In the genomic region with DNA sequence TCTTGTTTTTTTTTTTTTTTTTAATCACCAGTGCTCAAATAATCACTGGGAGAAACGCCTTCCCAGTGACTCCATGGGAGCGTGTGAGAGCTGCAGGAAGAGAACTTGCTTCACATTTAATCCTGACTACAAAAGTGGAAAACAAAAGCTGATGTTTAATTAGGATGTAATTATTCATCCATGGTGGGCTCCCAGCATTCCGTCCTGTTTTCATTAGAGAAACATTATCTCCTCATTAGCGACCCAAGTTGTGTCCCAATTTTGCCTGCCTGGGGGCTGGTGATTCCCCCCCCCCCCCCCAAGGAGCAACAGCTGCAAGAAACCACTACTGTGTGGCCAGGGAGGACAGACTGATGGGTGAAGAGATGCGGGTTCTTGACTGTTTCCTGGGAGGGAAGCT, we compare ENCODE assay signal across 24 mouse cellular contexts. TPM values are rescaled to one million over a fixed set of nuclear protein-coding genes. Genes with fewer than 3 reads are reported as not detected.
DNase-seq lines count a peak whose midpoint lies in the region; ATAC-seq lines count a peak whose summit lies in the region.
"Had no signal": no experiment of that assay in that cellular context is flagged by ENCODE, and none has a peak within 500 bp of the region (broad histone marks: within the 10 kb centered on the region; RNA-seq: fewer than 3 reads in every experiment).

No protein-coding gene starts in this region.

- H3K27me3 ChIP-seq in forebrain, embryonic 14.5 days (replicated peaks; ENCODE audit: control insufficient read depth, insufficient read depth, low read length) = no peaks in the 10 kb centered on the region
- H3K27me3 ChIP-seq in forebrain, embryonic 10.5 days (ENCODE audit: poor library complexity, severe bottlenecking) = no peaks in the 10 kb centered on the region; the same call in 1 of the 2 replicates
- H3K27me3 ChIP-seq: CH12.LX; embryonic facial prominence, embryonic 13.5 days; embryonic facial prominence, embryonic 15.5 days had no signal

- no peak overlapping the region for H3K9ac ChIP-seq in forebrain, embryonic 14.5 days (ENCODE audit: low read length)
- H3K9ac ChIP-seq: embryonic facial prominence, embryonic 13.5 days; embryonic facial prominence, embryonic 15.5 days; forebrain, embryonic 13.5 days had no signal

- 0 out of 2 replicates have a peak, but pooled peaks have one; percentile 15 for ATAC-seq in forebrain, embryonic 14.5 days
- ATAC-seq: CD4-positive, CD25-positive, alpha-beta regulatory T cell, adult 4 months; forebrain, embryonic 13.5 days; forebrain, embryonic 16.5 days had no signal

- H3K9me3 ChIP-seq in forebrain, embryonic 14.5 days (replicated peaks; ENCODE audit: control insufficient read depth, low read length) = no peaks in the 10 kb centered on the region
- no peaks in the 10 kb centered on the region for H3K9me3 ChIP-seq in forebrain, embryonic 10.5 days
- H3K9me3 ChIP-seq: embryonic facial prominence, embryonic 13.5 days; embryonic facial prominence, embryonic 15.5 days; forebrain, embryonic 13.5 days; G1E had no signal

- H3K27ac ChIP-seq in forebrain, embryonic 14.5 days (ENCODE audit: low read depth, low read length) = no peak overlapping the region
- no peak overlapping the region for H3K27ac ChIP-seq in forebrain, embryonic 10.5 days
- H3K27ac ChIP-seq: embryonic facial prominence, embryonic 13.5 days; embryonic facial prominence, embryonic 15.5 days; forebrain, embryonic 13.5 days had no signal

- DNase-seq in forebrain, embryonic 14.5 days (ENCODE audit: low spot score) = peak; percentile 46
- DNase-seq in forebrain, embryonic 10.5 days (ENCODE audit: extremely low spot score, low spot score) = no peak
- peak; percentile 75 for DNase-seq in retina, embryonic 14.5 days (ENCODE audit: low spot score)
- no peak for DNase-seq in adrenal gland, adult (ENCODE audit: inconsistent age in 2 of 2, low spot score in 1 of 2)
- DNase-seq in frontal cortex, postnatal 25 days (ENCODE audit: low spot score in 2 of 2) = no peak
- DNase-seq: adrenal gland, adult 8-10 months; adrenal gland, postnatal 14 days; adrenal gland, postnatal 36 days; B cell, adult 2 months; cerebellum, adult 11 months; cerebellum, adult 18-20 months; cerebellum, adult 8-10 months; cerebellum, adult 9-11 months; cerebellum, postnatal 14 days; cerebellum, postnatal 36 days; embryo, embryonic 11 days had no signal

- H3K4me3 ChIP-seq in forebrain, embryonic 14.5 days (ENCODE audit: low read depth, low read length) = no peak overlapping the region
- no peak overlapping the region for H3K4me3 ChIP-seq in forebrain, embryonic 10.5 days
- H3K4me3 ChIP-seq: embryonic facial prominence, embryonic 13.5 days; embryonic facial prominence, embryonic 15.5 days; erythroblast, embryonic 14.5 days; forebrain, embryonic 13.5 days had no signal

- H3K36me3 ChIP-seq in forebrain, embryonic 14.5 days (ENCODE audit: control insufficient read depth, insufficient read depth, low read length) = no peaks in the 10 kb centered on the region
- no peaks in the 10 kb centered on the region for H3K36me3 ChIP-seq in forebrain, embryonic 10.5 days (replicated peaks)
- H3K36me3 ChIP-seq: embryonic facial prominence, embryonic 13.5 days; embryonic facial prominence, embryonic 15.5 days; G1E had no signal

- 7% methylated on average over 5 of the region's 5 CpGs for WGBS in forebrain, embryonic 14.5 days
- 43% methylated on average over 5 of the region's 5 CpGs for WGBS in forebrain, embryonic 10.5 days

- H3K4me1 ChIP-seq in forebrain, embryonic 14.5 days (ENCODE audit: control insufficient read depth, insufficient read depth, low read length) = no peaks in the 10 kb centered on the region; the same call in 1 of the 2 replicates
- H3K4me1 ChIP-seq in forebrain, embryonic 10.5 days = peaks cover 16% of the 10 kb centered on the region; the same call in 1 of the 2 replicates
- H3K4me1 ChIP-seq: embryonic facial prominence, embryonic 13.5 days; embryonic facial prominence, embryonic 15.5 days had no signal

- H3K4me2 ChIP-seq in forebrain, embryonic 14.5 days (ENCODE audit: low read length) = no peak overlapping the region
- H3K4me2 ChIP-seq: embryonic facial prominence, embryonic 13.5 days; embryonic facial prominence, embryonic 15.5 days; forebrain, embryonic 13.5 days had no signal

RNA-seq across cellular contexts. Expression of gene Syt6, which starts 24.8 kb away (rescaled TPM):
- 12.6 and 19.3 TPM in 2 replicates for polyA plus RNA-seq in forebrain, embryonic 14.5 days (2014; fragmentation: Nextera tagmentation; extraction: Ambion mirVana)
- 0.22 and 0.33 TPM in 2 replicates for polyA plus RNA-seq in forebrain, embryonic 10.5 days (2016; fragmentation: Nextera tagmentation; extraction: Ambion mirVana)
- polyA plus RNA-seq: CD4-positive, CD25-positive, alpha-beta regulatory T cell, adult 4 months; erythroblast, embryonic 14.5 days; G1E had no signal

Comparison
In these comparisons a context has a peak if more than half of its experiments do, and no peak if none do; other contexts are left out.
1. DNase-seq: peak in forebrain, embryonic 14.5 days (single experiment) and retina, embryonic 14.5 days (single experiment); none in forebrain, embryonic 10.5 days (single experiment), adrenal gland, adult (0 of 2) and frontal cortex, postnatal 25 days (0 of 2).
2. RNA of gene Syt6, which starts 24.8 kb away (polyA plus RNA-seq): 12.6 to 19.3 TPM in forebrain, embryonic 14.5 days; 0.22 to 0.33 TPM in forebrain, embryonic 10.5 days; every median in the first group is over 10 times any median in the second.